Mouse (Mus musculus): ENCODE data around the gene Ccdc59. TPM values are rescaled to one million over a fixed set of nuclear protein-coding genes. Genes with fewer than 3 reads are reported as not detected.

Gene Ccdc59
- 47.4 and 52.5 TPM in 2 replicates for polyA plus RNA-seq (2014; fragmentation: Nextera tagmentation; extraction: Ambion mirVana)

DNA sequence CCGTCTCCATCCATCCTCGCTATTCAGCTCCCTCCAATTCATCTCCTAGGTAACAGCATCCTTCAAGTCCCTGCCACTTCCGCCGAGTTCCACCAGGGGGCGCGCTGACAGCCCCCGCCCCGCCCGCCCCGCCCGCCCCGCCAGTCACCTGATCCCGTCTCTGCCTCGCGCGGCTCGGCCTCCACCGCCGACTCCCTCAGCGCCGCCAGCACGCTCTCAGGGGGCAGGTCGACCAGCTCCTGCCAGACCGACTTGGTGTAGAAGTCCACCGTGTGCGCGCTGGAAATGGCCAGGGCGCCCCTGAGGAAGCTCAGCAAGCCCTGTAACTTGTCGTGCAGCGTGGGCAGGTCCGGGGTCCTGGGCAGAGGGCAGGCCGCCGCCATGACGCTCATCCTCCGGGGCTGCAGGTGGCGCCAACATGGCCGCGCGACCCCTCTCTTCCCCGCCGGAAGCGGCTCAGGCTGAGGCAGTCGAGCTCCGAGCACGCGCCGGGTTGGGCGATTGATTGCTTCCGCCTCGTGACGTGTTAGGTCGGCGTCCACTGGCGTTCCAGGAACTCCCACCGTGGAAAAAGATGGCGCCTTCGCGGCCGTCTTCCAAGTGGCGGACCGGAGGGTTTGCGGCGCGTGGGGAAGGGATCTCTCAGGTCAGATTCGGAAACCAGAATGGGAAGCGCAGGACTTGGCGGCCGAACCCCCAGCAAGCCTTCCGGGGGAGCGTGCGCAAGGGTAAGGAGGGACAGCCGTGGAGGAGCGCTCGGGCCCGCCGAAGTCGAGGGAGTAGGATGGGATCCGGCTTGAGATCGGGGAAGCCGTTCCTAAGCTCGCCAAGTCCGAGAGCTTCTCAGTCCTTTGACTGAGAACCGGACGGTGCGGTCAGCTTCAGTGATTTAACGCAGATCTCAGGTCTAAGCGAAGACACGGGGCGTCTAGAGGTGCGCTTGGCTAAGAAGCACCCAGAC lies at the start of gene Ccdc59, which contains the start of gene Mettl25:
Ccdc59 (plus strand) TSS at position 140 of the 961 bp plus-strand sequence.
Mettl25 (minus strand) TSS at position 453 of the 961 bp plus-strand sequence.
- ATAC-seq = peak; percentile 98
- under 1% methylated on average over 89 of the region's 90 CpGs for WGBS
- H3K27ac ChIP-seq (ENCODE audit: low read depth, low read length) = peak within 1 kb of the TSS; percentile 94
- H3K4me3 ChIP-seq (ENCODE audit: low read depth, low read length) = peak within 1 kb of the TSS; percentile 60
- no peaks in the 10 kb centered on the region for H3K27me3 ChIP-seq (replicated peaks; ENCODE audit: control insufficient read depth, insufficient read depth, low read length)
- H3K36me3 ChIP-seq (ENCODE audit: control insufficient read depth, insufficient read depth, low read length) = peaks cover 32% of the 10 kb centered on the region
- peak; percentile 98 for DNase-seq (ENCODE audit: low spot score)
- peaks cover 11% of the 10 kb centered on the region for H3K4me1 ChIP-seq (ENCODE audit: control insufficient read depth, insufficient read depth, low read length)
- H3K9me3 ChIP-seq (replicated peaks; ENCODE audit: control insufficient read depth, low read length) = no peaks in the 10 kb centered on the region
- H3K9ac ChIP-seq (ENCODE audit: low read length) = peak within 1 kb of the TSS; percentile 78
- H3K4me2 ChIP-seq (ENCODE audit: low read length) = peak within 1 kb of the TSS; percentile 72

DNA sequence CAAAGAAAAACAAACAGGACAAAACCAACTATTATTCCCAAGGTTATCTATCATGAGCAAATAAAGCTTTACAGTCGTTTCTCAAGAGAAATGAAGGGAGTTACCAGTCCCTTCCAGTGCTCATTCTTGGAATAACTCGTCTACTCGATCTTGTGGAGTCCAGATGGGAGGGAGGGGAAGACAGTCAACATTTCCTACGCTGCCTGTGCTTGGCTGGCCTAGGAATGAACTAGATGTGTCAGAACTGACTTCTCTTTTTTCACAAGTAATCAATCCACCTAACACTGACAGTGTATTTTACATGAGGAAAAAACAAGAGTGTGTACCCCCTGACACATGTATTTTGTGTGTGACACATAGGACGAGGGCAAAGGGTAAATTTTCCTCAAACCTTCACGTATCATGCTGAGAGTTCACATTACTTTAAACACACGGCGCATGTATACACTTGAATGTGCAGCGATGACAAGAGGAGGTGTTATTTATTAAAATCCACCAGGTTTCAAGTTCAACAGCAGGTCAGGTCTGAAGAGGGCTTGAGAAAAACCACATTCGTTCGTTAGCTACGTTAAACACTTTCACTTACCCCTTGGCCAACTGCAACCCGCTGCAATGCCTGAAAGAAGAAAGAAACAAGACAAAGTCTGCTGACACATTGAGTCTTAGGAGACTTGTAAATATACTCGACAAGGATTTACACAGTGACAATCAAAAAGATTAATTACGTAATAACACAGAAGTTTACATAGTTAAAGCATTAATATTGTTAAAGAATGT lies 46.9 kb upstream of the Ccdc59 start:
- Histone ChIP-seq H3K27me3 (replicated peaks; ENCODE audit: control insufficient read depth, insufficient read depth, low read length) (no peaks in the 10 kb centered on the region), H3K27ac (ENCODE audit: low read depth, low read length) (no peak overlapping the region), H3K4me2 (ENCODE audit: low read length) (no peak overlapping the region), H3K4me1 (ENCODE audit: control insufficient read depth, insufficient read depth, low read length) (no peaks in the 10 kb centered on the region), H3K9me3 (replicated peaks; ENCODE audit: control insufficient read depth, low read length) (no peaks in the 10 kb centered on the region), H3K9ac (ENCODE audit: low read length) (no peak overlapping the region), H3K36me3 (ENCODE audit: control insufficient read depth, insufficient read depth, low read length) (peaks cover 3% of the 10 kb centered on the region; the same call in 1 of the 2 replicates), H3K4me3 (ENCODE audit: low read depth, low read length) (no peak overlapping the region)
- no peak for ATAC-seq
- WGBS = 69% methylated on average over 15 of the region's 15 CpGs
- DNase-seq (ENCODE audit: low spot score) = no peak

GRCm38 (mm10) chr10:105797250-105797924 lies 43.5 kb upstream of the Ccdc59 start:
- no peak overlapping the region for H3K4me2 ChIP-seq (ENCODE audit: low read length)
- WGBS = 77% methylated on average over 8 of the region's 8 CpGs
- H3K4me1 ChIP-seq (ENCODE audit: control insufficient read depth, insufficient read depth, low read length) = no peaks in the 10 kb centered on the region
- H3K36me3 ChIP-seq (ENCODE audit: control insufficient read depth, insufficient read depth, low read length) = peaks cover 3% of the 10 kb centered on the region; the same call in 1 of the 2 replicates
- DNase-seq (ENCODE audit: low spot score) (peak; percentile 35), ATAC-seq (0 out of 2 replicates have a peak, but pooled peaks have one; percentile 23)
- no peak overlapping the region for H3K27ac ChIP-seq (ENCODE audit: low read depth, low read length)
- no peaks in the 10 kb centered on the region for H3K27me3 ChIP-seq (replicated peaks; ENCODE audit: control insufficient read depth, insufficient read depth, low read length)
- no peak overlapping the region for H3K9ac ChIP-seq (ENCODE audit: low read length)
- no peak overlapping the region for H3K4me3 ChIP-seq (ENCODE audit: low read depth, low read length)
- H3K9me3 ChIP-seq (replicated peaks; ENCODE audit: control insufficient read depth, low read length) = no peaks in the 10 kb centered on the region

DNA sequence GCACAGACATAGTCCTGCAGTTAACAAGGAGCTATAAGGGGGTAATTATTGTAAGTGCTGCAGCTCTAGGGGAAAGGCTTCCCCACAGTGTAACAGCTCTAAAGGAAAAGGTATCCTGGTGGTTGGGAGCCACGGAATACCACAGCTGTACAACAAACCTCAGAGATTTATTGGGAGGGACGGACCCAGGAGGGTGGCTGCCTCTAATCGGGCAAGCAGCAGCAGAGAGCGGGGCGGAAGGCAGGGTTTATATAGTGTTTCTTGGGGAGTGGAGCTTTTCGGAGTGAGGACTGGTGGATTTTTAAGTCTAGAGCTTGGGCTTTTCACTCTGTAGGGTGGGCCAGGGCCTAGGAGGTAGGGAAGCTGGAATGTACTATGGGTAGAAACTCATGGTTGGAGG lies 39.7 kb upstream of the Ccdc59 start:
- 81% methylated on average over 6 of the region's 6 CpGs for WGBS
- Histone ChIP-seq H3K9ac (ENCODE audit: low read length) (no peak overlapping the region), H3K4me2 (ENCODE audit: low read length) (no peak overlapping the region), H3K4me3 (ENCODE audit: low read depth, low read length) (no peak overlapping the region), H3K27ac (ENCODE audit: low read depth, low read length) (no peak overlapping the region), H3K4me1 (ENCODE audit: control insufficient read depth, insufficient read depth, low read length) (no peaks in the 10 kb centered on the region), H3K27me3 (replicated peaks; ENCODE audit: control insufficient read depth, insufficient read depth, low read length) (no peaks in the 10 kb centered on the region), H3K9me3 (replicated peaks; ENCODE audit: control insufficient read depth, low read length) (no peaks in the 10 kb centered on the region), H3K36me3 (ENCODE audit: control insufficient read depth, insufficient read depth, low read length) (no peaks in the 10 kb centered on the region)
- no peak for ATAC-seq
- no peak for DNase-seq (ENCODE audit: low spot score)

DNA sequence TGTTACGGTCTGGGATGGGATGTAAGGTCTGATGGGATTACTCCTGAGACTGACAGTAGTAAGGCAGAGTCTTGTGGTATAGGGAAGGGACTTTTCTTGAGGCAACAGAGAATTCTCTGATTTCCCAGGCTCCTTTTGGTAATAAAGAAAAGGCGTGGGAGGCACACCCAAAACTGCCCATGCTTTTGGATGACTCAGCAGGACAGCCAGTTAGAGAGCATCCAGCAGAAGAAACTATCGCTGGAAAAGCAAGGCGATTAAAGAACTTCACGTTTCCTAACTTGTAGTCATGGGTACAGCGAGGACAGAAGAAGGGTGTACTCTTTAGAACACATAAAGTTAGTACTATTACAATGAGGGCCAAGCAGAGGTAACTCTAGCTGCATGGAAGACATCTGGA lies 38.7 kb upstream of the Ccdc59 start:
- H3K4me3 ChIP-seq (ENCODE audit: low read depth, low read length) = no peak overlapping the region
- DNase-seq (ENCODE audit: low spot score) (no peak), ATAC-seq (no peak)
- no peak overlapping the region for H3K4me2 ChIP-seq (ENCODE audit: low read length)
- H3K9ac ChIP-seq (ENCODE audit: low read length) = no peak overlapping the region
- H3K9me3 ChIP-seq (replicated peaks; ENCODE audit: control insufficient read depth, low read length) = no peaks in the 10 kb centered on the region
- H3K4me1 ChIP-seq (ENCODE audit: control insufficient read depth, insufficient read depth, low read length) = no peaks in the 10 kb centered on the region
- no peaks in the 10 kb centered on the region for H3K36me3 ChIP-seq (ENCODE audit: control insufficient read depth, insufficient read depth, low read length)
- H3K27ac ChIP-seq (ENCODE audit: low read depth, low read length) = no peak overlapping the region
- no peaks in the 10 kb centered on the region for H3K27me3 ChIP-seq (replicated peaks; ENCODE audit: control insufficient read depth, insufficient read depth, low read length)
- WGBS = 92% methylated on average over 6 of the region's 6 CpGs

GRCm38 (mm10) chr10:105803461-105803860 lies 37.4 kb upstream of the Ccdc59 start:
- Histone ChIP-seq H3K4me1 (ENCODE audit: control insufficient read depth, insufficient read depth, low read length) (no peaks in the 10 kb centered on the region), H3K9me3 (replicated peaks; ENCODE audit: control insufficient read depth, low read length) (no peaks in the 10 kb centered on the region), H3K4me3 (ENCODE audit: low read depth, low read length) (no peak overlapping the region), H3K36me3 (ENCODE audit: control insufficient read depth, insufficient read depth, low read length) (no peaks in the 10 kb centered on the region), H3K9ac (ENCODE audit: low read length) (no peak overlapping the region), H3K4me2 (ENCODE audit: low read length) (no peak overlapping the region), H3K27ac (ENCODE audit: low read depth, low read length) (no peak overlapping the region), H3K27me3 (replicated peaks; ENCODE audit: control insufficient read depth, insufficient read depth, low read length) (no peaks in the 10 kb centered on the region)
- WGBS = 89% methylated on average over 2 of the region's 2 CpGs
- ATAC-seq = no peak
- DNase-seq (ENCODE audit: low spot score) = no peak

DNA sequence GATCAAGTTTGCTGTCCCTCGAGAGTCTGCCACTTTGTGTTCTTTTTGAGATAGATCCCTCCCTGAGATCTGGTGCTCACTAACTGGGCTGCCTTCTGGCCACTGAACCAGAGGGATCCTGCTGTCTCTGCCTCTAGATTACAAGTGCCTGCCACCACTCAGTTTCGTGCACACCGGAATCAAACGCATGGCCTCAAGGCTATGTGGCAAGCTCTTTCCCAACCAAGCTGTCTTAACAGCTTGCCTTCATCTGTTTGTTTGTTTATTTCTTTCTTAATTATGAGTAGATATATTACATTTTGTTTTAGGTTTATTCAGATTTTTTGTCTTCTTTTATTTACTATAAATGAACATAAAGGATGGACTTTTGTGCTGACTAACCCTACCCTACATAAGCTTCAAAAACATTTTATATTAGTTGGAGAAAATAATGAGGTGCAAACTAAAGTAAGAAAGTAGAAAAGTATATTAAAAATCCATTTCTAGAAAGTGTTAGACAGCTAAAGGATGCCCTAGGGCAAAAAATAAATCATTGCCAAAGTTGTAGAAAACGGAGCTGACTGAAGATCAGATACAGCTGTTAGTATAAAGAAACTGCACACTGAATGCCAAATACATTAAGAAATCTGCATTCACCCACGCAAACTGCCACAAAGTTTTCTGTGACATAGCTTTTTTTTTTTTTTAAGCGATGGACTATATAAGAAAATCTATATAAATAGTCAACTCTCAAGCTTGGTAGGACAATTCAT lies 34.4 kb upstream of the Ccdc59 start:
- H3K27me3 ChIP-seq (replicated peaks; ENCODE audit: control insufficient read depth, insufficient read depth, low read length) = no peaks in the 10 kb centered on the region
- DNase-seq (ENCODE audit: low spot score) (no peak), ATAC-seq (no peak)
- H3K36me3 ChIP-seq (ENCODE audit: control insufficient read depth, insufficient read depth, low read length) = no peaks in the 10 kb centered on the region
- H3K4me3 ChIP-seq (ENCODE audit: low read depth, low read length) = no peak overlapping the region
- H3K9ac ChIP-seq (ENCODE audit: low read length) = no peak overlapping the region
- WGBS = 92% methylated on average over 7 of the region's 7 CpGs
- no peaks in the 10 kb centered on the region for H3K9me3 ChIP-seq (replicated peaks; ENCODE audit: control insufficient read depth, low read length)
- no peak overlapping the region for H3K27ac ChIP-seq (ENCODE audit: low read depth, low read length)
- no peaks in the 10 kb centered on the region for H3K4me1 ChIP-seq (ENCODE audit: control insufficient read depth, insufficient read depth, low read length)
- H3K4me2 ChIP-seq (ENCODE audit: low read length) = no peak overlapping the region

DNA sequence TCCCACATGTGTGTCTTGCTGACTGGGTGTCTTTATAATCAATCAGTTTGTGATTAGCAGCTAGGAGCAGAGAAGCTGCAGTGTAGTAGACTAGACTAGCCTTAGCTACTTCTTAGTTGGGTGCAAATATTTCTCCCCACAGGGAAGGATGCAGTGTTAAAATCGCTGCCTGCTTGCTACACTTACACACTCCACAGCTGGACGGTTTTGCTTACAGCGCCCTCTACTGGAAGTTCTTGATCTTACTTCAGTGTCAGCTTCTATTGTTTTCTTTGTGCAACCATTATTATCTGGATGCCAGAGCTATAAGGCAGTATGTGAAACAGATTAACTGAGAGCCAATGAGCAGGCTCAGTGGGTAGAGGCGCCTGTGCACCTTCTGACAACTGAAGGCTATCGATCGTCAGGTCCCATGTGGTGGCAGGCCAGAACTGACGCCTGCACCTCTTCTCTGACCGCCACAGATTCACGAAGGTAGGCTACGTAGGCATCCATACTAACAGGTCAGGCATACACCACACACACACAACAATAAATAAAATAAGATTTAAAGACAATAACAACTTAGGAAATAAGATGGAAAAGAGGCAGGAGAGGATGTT lies 6.1 kb upstream of the Ccdc59 start:
- Histone ChIP-seq H3K27me3 (replicated peaks; ENCODE audit: control insufficient read depth, insufficient read depth, low read length) (no peaks in the 10 kb centered on the region), H3K4me2 (ENCODE audit: low read length) (no peak overlapping the region), H3K9me3 (replicated peaks; ENCODE audit: control insufficient read depth, low read length) (no peaks in the 10 kb centered on the region), H3K27ac (ENCODE audit: low read depth, low read length) (no peak overlapping the region), H3K4me3 (ENCODE audit: low read depth, low read length) (no peak overlapping the region), H3K4me1 (ENCODE audit: control insufficient read depth, insufficient read depth, low read length) (no peaks in the 10 kb centered on the region), H3K9ac (ENCODE audit: low read length) (no peak overlapping the region), H3K36me3 (ENCODE audit: control insufficient read depth, insufficient read depth, low read length) (no peaks in the 10 kb centered on the region; the same call in 1 of the 2 replicates)
- DNase-seq (ENCODE audit: low spot score) (peak; percentile 56), ATAC-seq (peak; percentile 50)
- WGBS = 64% methylated on average over 10 of the region's 10 CpGs
